Mouse (Mus musculus) layer of hippocampus, adult 8-10 months (tissue): ENCODE data around the gene Hoxb4. TPM values are rescaled to one million over a fixed set of nuclear protein-coding genes. Genes with fewer than 3 reads are reported as not detected.

ENCODE experiments used
- DNase-seq, 2 experiments: peaks; one replicate each; pipeline ENCODE4 v3.0.0; 2022; ENCODE audit warnings: low spot score in 2 of 2
- total RNA-seq, 4 experiments: library from RNA; stranded (reverse); gene quantifications; 2 replicates each; pipeline ENCODE4 v1.2.4; 2022

Hoxb4 gene
- total RNA-seq, 4 experiments from 2014 or later = 0.13 TPM; not detected in 3

DNA sequence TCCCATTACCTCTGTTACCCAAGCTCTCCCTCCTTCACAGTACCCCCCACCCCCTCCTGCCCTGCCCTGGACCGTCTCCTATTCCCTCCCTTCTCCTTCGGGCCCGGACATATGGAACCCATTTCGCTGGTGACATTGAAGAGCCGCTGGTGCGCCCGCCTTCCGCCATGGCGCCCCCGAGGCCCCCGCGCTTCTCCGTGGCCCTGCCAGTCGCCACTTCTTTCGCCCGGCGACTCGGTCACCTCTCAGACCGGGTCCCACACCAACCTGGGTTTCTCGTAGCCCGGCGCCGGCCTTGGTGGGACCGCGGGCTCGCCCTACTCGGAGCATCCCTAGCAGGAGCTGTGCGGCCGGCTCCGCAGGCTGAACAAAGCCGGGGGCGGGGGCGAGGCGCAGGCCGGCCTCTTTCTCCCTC is 14.6 kb downstream of the Hoxb4 start:
- DNase-seq = no peak

DNA sequence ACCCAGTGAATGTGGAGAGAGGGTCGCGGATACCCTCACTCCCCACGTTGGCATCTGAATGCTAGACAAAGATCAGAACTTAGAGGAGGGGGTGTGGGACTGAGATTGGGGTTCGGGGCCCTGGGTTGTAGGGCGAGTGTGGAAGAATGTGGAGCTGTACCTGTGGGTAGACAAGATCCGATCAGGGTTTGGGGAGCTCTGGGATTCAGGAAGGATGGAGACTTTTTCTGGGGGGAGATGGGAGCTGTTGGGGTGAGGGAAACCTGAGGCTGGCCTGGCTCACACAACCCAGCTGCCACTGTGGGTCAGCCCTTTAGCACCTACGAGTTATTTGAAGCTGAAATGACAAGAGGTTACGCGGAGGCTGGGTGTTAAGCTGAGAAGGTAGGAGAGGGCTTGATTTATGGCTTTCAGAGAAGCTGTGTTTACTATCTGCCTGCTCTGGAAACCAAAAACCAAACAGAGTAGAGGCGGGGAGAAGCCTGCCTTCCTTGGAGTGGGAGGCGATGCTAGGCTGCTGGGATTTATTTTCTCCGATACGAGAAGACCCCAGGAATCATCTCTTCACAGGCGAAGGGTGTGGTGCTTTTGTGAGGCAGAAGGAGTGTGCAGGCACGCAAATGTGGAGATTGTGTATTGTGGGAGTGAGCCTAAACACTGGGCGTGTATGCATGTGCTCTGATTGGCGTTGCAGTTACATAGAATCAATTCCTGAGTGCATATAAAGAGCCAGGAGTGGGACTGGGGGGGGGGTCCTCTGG is 15.4 kb downstream of the Hoxb4 start:
- no peak for DNase-seq

DNA sequence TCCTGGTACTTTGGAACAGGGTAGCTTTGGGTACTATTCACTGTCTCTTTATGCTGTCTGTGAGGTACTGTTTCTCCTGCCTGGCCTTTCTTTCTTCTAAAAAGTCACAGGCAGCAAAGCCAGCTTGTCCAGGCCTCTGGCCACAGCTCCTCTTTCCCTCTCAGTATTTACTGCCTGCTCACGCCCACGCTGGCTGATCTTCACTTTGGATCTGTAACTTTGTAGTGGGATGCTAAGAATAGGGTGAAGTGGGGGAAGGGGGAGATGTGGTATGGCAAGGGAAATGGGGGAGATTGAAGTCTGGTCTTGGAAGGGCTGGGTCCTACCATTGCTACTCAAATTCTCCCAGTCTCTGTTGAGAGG is 15.9 kb downstream of the Hoxb4 start:
- no peak for DNase-seq

DNA sequence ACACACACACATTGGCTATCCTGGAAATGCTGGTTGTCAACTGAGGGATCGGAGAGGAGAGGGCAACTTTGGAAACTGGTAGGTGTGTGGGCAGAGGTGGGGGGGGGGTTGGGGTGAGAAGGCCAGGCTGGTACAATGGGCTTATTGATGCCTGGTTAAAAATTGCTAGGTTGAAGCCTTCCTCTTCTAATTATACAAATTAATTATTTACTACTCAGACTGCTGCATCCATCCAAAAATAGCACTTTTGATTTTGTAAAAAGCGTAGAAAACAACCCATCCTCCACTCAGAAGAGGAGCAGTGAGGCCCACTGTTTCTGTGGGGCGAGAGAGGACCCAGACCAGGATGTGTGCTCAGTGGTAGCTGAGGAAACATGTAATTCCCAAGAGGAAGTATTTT is 16.9 kb downstream of the Hoxb4 start:
- DNase-seq = no peak

DNA sequence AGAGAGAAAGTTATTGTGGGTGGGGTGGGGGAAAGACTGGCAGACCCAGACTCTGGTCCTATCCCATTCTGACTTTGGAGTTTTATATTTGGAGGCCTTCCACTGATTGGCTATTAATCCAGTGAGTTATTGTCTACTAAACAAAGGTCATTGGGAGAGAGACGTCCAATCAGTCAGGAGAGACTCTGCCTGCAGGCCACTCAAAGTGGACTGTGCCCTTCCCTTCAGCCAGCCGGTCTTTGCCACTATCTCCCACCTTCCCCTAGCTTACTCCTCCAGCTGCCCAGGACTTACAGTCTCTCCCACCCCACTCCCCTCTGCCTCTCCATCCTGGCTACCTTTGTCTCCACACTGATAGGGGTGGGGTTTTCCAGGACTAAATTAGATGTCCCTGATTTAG is 18.5 kb downstream of the Hoxb4 start:
- no peak for DNase-seq

DNA sequence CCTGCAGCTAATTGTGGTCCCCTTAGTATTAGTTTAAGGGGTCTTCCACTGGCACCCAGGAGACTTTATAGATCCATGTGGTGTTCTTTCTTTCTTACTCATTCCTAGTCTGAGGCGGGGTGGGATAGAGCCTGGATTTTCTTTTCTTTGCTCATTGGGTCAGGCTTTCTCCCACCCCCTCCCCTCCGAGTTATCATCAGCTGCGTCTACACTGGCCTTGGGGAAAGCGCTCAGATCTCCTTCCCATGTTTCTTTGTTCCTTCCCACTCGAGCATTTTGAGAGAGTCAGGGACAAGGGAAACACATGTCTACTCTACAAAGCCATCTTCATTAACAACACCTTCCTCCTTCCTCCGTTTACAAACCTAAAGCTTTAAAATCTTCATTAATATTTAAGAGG is 19.0 kb downstream of the Hoxb4 start:
- no peak for DNase-seq

DNA sequence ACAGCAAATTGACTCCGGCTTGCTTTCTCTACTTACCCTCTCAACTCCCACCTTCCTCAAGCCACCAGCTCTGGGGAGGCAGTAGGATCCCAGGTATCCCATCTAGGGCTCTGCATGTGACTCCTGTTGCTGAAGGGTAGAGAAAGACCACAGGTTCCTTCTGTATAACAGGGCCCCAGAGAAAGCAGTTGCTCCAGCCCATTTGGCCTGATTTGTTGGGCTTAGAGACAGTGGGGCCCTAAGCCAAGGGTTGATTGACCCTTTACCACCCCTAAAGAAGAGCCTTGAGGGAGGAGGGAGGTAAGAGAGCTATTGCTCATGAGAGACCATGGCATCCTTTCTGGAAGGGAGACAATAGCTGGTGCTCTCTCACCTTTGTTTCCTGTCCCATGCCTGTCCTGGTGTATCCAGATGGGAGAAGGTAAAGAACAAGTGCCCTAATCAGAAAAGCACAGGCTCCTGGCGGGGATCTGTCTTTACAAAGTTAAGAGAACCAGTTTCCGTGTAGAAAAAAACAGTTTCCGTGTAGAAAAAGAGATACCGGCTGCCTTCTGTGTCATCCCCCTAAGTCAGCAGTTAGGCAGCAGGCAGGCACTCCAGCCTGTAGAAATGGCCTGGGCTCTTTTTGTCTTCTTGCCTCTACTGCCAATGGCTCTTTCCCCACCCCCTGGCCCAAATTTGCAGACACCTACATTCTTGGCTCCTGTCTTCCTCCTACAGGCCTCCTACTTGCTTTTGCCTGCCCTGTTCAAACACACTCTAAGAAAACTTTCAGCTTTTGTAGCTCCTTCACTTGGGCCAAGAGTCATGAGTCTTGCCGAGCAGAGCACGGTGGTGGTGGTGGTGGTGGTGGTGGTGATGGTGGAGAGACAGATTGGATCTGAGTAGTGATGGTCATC is 21.1 kb downstream of the Hoxb4 start:
- DNase-seq = no peak

DNA sequence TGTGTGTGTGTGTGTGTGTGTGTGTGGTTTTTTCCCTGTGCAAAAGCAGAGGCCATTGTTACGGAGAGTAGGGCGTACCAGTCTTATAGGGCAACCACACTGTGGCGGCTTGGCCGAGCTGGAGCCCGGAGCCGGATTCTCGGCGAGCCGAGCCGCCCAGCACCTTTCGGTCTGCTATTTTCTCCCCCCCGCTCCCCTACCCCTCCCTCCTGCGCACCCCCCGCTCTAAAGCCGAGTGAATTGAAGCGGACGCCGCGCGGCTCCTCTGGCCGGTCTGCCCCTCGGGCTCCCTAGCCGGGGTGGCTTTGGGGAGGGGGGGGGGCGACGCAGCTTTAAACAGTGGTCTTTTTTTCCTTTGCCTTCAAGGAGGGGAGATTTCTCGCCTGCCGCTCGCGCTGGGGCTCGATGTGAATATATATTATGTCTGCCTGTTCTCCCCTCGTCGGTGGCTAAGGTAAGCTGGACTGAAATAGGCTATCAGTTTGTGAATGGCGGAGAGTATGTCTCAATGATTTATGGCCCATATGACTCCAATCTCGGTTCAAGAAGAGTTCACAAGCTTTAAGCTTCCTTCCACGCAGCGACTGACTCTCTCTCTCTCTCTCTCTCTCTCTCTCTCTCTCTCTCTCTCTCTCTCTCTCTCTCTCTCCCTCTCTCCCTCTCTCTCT is 22.8 kb downstream of the Hoxb4 start:
- DNase-seq = no peak

DNA sequence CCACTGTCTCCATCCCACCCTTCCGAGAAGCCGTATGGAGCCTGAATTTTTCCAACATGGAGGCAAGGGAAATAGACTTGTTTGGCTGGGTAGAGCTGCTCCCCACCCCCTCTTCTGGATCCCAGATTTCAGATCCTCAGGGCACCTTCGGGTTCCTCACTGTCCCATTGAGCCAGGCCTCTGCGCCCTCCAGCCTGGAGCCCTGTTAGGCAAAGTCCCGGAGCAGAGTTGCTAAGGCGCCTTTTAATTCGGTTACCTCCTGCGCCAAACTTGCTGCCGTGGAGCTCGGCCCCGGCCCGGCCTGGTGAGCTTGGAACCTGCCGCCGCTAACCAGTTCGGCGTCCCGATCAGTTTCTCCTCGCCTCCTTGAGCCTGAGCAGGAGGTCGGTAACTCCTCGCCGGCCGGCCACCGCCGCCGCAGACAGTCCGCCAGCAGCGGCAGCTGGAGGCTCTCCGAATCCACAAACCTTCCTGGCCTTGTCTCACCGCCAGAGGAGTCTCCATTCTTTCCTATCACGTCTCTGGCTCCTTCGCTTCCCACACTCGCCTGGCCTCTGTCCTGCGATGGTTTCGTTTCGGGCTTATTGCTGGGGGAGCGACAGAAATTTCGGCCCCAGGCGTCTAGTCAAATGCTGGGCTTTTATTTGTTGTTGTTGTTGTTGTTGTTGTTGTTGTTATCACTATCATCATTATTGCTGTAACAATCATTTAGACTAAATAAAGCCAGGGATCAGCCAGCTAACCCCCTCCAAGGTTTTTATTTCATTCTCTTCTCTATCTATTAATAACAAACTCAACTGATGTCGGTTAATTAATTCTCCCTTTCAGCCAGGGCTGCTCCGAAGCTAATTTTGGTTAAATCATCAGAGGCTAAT is 23.9 kb downstream of the Hoxb4 start:
- no peak for DNase-seq

DNA sequence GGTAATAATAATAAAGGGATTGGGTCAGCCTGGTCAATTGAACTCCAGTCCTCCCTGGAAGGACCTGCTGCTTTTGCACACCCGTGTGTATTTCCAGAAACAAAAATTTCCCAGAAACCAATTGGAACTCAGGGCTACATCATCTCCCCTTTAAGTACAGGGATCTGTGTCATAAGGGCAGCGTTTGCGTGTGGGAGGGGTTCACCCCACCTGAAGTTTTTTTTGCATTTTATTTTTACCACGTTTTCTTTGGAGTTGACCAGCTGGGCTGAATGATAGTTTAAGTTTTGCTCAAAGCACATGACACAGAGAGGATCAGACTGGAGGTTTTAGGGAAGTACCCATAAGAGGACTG is 24.5 kb downstream of the Hoxb4 start:
- DNase-seq = no peak

DNA sequence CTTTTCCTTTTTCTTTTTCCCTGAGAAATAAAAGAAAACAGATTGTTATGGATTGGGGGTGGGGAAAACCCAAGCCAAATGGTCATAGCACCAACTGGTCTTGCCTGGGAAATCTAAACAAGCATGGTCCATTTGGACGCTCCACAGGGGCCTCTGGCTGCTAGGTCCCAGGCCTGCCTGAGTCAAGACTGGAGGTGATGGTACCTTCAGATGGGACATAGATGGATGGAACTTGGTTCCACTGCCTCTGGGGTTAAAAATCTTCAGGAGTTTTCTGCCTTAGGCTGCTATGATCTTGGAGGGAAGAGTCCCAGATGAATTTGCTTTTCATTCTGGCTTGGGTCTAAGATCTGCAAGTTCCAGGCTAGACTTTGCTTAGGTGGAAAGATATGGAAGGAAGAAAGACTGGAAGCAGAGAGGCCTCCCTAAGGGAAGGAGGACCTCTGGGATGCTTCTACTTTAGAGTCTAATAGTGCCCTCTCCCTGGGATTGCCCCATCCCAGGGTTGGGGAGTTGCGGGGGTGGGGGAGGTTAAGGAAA is 25.2 kb downstream of the Hoxb4 start:
- no peak for DNase-seq

DNA sequence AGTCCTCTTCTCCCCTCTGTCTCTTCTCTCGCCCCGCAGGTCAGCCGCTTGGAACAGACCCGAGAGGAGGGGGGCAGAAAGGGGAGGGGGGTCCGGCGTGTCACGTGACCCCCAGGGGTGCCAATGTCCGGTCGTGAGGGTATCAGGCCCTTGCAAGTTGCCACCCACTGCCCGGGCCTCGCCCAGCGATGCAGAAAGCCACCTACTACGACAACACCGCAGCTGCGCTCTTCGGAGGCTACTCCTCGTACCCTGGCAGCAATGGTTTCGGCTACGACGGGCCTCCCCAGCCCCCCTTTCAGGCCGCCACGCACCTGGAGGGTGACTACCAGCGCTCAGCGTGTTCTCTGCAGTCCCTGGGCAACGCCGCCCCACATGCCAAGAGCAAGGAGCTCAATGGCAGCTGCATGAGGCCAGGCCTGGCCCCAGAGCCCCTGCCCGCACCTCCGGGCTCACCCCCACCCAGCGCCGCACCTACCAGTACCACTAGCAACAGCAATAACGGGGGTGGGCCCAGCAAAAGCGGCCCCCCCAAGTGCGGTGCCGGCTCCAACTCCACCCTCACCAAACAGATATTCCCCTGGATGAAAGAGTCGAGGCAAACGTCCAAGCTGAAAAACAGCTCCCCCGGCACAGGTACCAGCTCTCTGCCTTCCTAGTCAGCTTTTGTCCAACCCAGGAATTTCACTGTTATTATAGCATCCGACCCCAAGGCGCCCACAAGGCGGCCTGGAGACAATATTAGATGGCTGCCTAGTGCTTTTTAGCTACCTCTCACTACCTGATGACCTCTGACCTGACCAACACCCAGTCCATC is 26.2 kb downstream of the Hoxb4 start:
- no peak for DNase-seq

DNA sequence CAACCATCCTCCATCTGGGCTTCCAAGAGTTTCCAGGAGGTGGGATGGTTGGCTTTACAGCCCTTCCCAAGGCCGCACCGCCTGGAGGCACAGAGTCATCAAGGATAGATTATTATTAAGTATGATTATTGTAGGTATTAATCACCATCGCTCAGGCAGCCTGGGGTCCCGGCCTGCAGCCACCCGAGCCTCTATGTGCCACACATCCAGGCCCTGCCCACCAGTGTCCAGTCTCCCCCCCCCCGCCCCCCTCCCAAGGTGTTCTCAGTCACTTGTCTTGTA is 26.8 kb downstream of the Hoxb4 start:
- DNase-seq = no peak

DNA sequence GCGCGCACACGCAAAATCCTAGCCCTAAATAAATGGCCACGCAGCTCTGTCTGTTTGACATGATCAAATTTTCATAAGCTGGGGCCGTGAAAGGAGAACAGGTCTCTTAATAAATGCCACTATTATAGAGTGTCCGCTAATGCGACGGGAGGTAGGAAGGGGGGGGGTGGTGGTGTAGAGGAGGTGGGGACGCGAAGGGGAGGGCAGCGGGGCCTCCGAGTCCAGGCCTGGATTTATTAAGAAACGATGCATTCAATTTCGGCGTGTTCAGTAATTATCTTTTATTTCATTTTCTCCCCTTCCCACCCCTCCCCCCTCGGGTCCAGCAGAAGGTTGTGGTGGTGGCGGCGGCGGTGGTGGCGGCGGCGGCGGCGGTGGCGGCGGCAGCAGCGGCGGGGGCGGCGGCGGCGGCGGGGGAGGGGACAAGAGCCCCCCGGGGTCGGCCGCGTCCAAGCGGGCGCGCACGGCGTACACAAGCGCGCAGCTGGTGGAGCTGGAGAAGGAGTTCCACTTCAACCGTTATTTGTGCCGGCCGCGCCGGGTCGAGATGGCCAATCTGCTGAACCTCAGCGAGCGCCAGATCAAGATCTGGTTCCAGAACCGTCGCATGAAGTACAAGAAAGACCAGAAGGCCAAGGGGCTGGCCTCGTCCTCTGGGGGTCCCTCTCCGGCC is 27.3 kb downstream of the Hoxb4 start:
- no peak for DNase-seq

DNA sequence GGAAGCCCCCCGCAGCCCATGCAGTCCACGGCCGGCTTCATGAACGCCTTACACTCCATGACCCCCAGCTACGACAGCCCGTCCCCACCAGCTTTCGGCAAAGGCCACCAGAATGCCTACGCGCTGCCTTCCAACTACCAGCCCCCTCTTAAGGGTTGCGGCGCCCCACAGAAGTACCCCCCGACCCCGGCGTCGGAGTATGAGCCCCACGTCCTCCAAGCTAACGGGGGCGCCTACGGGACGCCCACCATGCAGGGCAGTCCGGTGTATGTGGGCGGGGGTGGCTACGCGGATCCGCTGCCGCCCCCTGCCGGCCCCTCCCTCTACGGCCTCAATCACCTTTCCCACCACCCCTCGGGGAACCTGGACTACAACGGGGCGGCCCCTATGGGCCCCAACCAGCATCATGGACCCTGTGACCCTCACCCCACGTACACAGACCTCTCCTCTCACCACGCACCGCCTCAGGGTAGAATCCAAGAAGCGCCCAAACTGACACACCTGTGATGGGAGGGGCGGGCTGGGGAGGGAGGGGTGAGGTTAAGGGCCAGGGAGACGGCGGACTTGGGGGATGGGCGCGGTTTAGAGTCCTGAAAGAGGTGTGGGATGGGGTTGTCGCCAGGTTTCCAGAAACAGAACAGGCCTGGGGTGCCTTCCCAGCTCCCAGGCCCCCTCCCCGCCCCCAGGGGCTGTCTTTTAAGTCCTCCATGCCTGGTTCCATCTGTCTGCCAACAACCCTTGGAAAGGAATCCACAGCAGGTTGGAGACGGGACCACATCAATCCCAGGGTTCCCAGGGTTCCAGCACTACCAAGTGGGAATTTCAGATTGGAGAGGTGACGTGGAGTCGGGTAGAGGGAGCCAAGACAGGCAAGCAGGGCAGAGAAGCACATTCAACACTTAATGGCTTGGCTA is 28.1 kb downstream of the Hoxb4 start:
- DNase-seq = no peak

DNA sequence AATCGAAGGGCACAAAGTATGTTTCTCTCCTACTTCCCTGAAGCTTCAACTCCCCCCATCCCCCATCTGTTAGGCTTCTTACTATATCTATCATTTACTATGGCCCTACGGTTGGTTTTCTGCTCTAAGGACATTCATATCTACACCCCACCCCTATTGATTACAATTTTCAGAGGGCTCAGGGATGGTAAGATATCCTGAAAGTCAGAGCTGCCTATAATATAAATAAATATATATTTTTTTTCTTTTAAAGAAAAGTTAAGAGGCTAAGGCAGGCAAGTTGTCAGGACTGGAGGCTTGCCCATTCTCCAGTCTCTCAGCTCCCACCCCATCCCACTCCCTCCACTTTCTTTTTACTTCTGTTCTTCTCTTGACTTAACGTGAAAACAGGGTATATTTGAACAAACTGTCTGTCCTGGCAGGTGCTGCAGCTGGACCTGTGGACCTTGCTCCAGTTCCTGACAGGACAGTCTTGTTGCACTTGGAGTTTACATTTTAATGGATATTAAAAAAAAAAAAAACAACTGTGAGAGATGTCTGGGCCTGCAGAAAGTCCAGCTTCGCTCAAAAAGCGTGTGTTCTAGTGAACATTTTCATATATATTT is 29.0 kb downstream of the Hoxb4 start:
- no peak for DNase-seq

DNA sequence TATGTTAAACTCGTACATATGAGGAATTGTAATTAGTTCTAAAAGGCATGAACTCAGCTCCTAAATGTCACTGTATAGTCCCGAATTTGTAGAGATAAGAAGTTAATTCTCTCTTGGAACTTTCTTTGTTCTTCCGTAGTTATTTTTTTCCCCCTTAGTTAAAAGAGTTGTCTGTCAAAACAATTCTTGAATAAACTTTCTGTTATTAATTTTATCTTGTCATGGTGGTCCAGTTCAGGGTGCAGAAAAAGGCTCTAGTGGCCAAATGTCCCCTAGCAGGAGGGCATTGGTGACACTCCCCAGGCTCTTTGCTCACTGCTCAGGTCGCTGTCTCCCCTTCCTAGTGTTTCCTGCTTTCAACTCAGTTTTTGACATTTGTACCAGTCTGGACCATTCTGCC is 29.6 kb downstream of the Hoxb4 start:
- DNase-seq = no peak

DNA sequence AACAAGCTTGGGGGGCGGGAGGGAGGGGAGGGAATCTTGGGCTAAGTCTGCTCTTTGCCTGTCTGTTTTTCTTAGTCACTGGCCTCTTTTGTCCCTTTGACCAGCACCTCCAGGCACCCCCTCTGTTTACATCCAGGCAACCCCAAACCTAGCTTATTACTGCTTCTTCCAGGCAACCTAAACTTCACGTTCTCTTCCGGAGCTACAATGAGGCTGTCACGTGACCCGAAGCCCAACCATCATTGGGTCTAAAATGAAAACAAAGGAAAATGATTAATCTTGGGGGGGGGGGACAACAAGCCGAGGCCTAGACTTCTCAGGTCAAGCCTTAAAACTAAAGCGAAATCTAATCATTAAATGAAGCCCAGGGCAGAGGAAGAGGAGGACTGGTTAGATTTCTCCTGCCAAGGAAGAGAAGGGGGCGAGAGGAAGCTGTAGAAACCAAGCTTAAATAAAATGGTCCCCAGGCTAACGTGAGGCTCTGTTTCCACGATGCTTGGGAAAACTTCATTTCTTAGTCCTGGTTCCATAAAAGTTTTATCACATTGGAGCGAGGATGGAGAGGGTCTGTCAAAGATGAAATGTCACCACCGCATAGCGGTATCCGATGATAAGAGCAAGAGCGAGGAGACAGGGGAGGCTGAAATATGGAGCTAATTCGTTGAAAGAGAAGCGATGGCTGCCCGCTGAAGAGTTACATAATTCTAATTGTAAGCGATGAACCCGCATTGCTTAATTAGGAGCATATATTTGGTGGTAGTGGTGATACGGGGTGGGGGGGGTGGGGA is 30.3 kb downstream of the Hoxb4 start:
- no peak for DNase-seq
